Mouse (Mus musculus) spleen, postnatal 36 days (tissue): ENCODE data around the gene Mapk13.
A peak's percentile ranks its signal among the peaks of the same experiment; 100 is the strongest.

Source experiments
- DNase-seq, 2 experiments: peaks; one replicate each; pipeline ENCODE4 v3.0.0; 2022; ENCODE audit warnings: low spot score in 2 of 2, mixed read lengths in 1 of 2

Gene Mapk13

GRCm38 (mm10) chr17:28775161-28775560 is 6.1 kb downstream of the Mapk13 start:
- no peak for DNase-seq

- no peak for DNase-seq
These were observed 7.7 kb downstream of the Mapk13 start for GRCm38 (mm10) chr17:28776817-28777216.

GRCm38 (mm10) chr17:28777231-28778005 is 8.3 kb downstream of the Mapk13 start:
- DNase-seq, result no peak

GRCm38 (mm10) chr17:28779735-28780134 is 10.6 kb downstream of the Mapk13 start:
- no peak for DNase-seq

- no peak for DNase-seq
These were observed 11.7 kb downstream of the Mapk13 start for GRCm38 (mm10) chr17:28780836-28781235.

- no peak for DNase-seq
These were observed 12.4 kb downstream of the Mapk13 start for GRCm38 (mm10) chr17:28781290-28782045.

GRCm38 (mm10) chr17:28785036-28785435 is 15.9 kb downstream of the Mapk13 start:
- no peak for DNase-seq

GRCm38 (mm10) chr17:28787507-28787906 is 18.4 kb downstream of the Mapk13 start:
- DNase-seq, result no peak

GRCm38 (mm10) chr17:28797031-28797430 is 27.9 kb downstream of the Mapk13 start:
- no peak for DNase-seq

- peak; percentile 46 to 64 for DNase-seq
These were observed 30.4 kb downstream of the Mapk13 start for GRCm38 (mm10) chr17:28799291-28800160.

- no peak for DNase-seq
These were observed 31.2 kb downstream of the Mapk13 start for GRCm38 (mm10) chr17:28800281-28800670.

GRCm38 (mm10) chr17:28800671-28801412 is 31.7 kb downstream of the Mapk13 start, which contains the start of gene Brpf3:
TSS of gene Brpf3 (plus strand) at chr17:28801090.
- DNase-seq, result peak; percentile 79 to 81

GRCm38 (mm10) chr17:28801474-28802005 is 32.4 kb downstream of the Mapk13 start:
- DNase-seq, result peak; percentile 99

- DNase-seq, result no peak
These were observed 32.9 kb downstream of the Mapk13 start for GRCm38 (mm10) chr17:28802006-28802481.

- DNase-seq, result no peak
These were observed 34.2 kb downstream of the Mapk13 start for GRCm38 (mm10) chr17:28803316-28803715.

GRCm38 (mm10) chr17:28804973-28805372 is 35.9 kb downstream of the Mapk13 start:
- no peak for DNase-seq

- no peak for DNase-seq
These were observed 37.7 kb downstream of the Mapk13 start for GRCm38 (mm10) chr17:28806770-28807169.

GRCm38 (mm10) chr17:28808714-28809113 is 39.6 kb downstream of the Mapk13 start:
- no peak for DNase-seq

- DNase-seq, result peak; percentile 48 to 66
These were observed 40.2 kb downstream of the Mapk13 start for GRCm38 (mm10) chr17:28809175-28809831.

- DNase-seq, result no peak
These were observed 43.2 kb downstream of the Mapk13 start for GRCm38 (mm10) chr17:28812345-28812744.
